Mouse (Mus musculus) heart, embryonic 13.5 days (tissue): ENCODE data around the gene Ntf3. TPM values are rescaled to one million over a fixed set of nuclear protein-coding genes. Genes with fewer than 3 reads are reported as not detected.

Experiments
- ATAC-seq: fragments of 200-750 bp; cut with Nextera tagmentation; 2 replicates; pipeline ENCODE4 v1.8.0; 2017; ENCODE audit warnings: moderate TSS enrichment; ENCODE audit not compliant: insufficient number of reproducible peaks, low FRiP score, low TSS enrichment; ENCODE audit errors: extremely low read depth
- H3K27ac ChIP-seq: fragments of 300-500 bp; sonication (generic); replicated peaks from 2 replicates; pipeline ENCODE4 v1.5.1; 2015; ENCODE audit warnings: moderate library complexity, mild to moderate bottlenecking, inconsistent platforms
- H3K27me3 ChIP-seq: fragments of 300-500 bp; sonication (generic); replicated peaks from 2 replicates; pipeline ENCODE4 v1.6.1; 2015; ENCODE audit warnings: mild to moderate bottlenecking, inconsistent platforms
- H3K36me3 ChIP-seq: fragments of 300-500 bp; sonication (generic); 2 replicates; pipeline ENCODE4 v1.6.1; 2015; ENCODE audit warnings: mild to moderate bottlenecking, inconsistent platforms
- H3K4me1 ChIP-seq: fragments of 300-500 bp; sonication (generic); 2 replicates; pipeline ENCODE4 v1.6.1; 2015; ENCODE audit warnings: inconsistent platforms
- H3K4me2 ChIP-seq: fragments of 300-500 bp; sonication (generic); 2 replicates; pipeline ENCODE4 v1.6.1; 2015; ENCODE audit warnings: inconsistent platforms, mild to moderate bottlenecking, moderate library complexity
- H3K4me3 ChIP-seq: fragments of 300-500 bp; sonication (generic); 2 replicates; pipeline ENCODE4 v1.5.1; 2015; ENCODE audit warnings: moderate library complexity, mild to moderate bottlenecking, inconsistent platforms
- H3K9ac ChIP-seq: fragments of 300-500 bp; sonication (generic); 2 replicates; pipeline ENCODE4 v1.6.1; 2015; ENCODE audit warnings: inconsistent platforms, mild to moderate bottlenecking, moderate library complexity
- H3K9me3 ChIP-seq: fragments of 300-500 bp; sonication (generic); 2 replicates; pipeline ENCODE4 v1.6.1; 2016; ENCODE audit warnings: inconsistent platforms
- WGBS: fragments of 180-500 bp; shearing (Covaris S2); methylation state at CpG from one replicate; pipeline ENCODE4 v1.1.7; 2015; ENCODE audit warnings: mixed read lengths; 5-methylcytosine and 5-hydroxymethylcytosine counted together
- polyA plus RNA-seq: library from polyadenylated mRNA; unstranded; fragments of >200 nt; fragmentation: Nextera tagmentation; extraction: Ambion mirVana; gene quantifications from 2 replicates; pipeline ENCODE4 v1.2.1, GENCODE M21; 2015

Ntf3 gene
- polyA plus RNA-seq, 1 experiment from 2014 or later, result 7.4 TPM

DNA sequence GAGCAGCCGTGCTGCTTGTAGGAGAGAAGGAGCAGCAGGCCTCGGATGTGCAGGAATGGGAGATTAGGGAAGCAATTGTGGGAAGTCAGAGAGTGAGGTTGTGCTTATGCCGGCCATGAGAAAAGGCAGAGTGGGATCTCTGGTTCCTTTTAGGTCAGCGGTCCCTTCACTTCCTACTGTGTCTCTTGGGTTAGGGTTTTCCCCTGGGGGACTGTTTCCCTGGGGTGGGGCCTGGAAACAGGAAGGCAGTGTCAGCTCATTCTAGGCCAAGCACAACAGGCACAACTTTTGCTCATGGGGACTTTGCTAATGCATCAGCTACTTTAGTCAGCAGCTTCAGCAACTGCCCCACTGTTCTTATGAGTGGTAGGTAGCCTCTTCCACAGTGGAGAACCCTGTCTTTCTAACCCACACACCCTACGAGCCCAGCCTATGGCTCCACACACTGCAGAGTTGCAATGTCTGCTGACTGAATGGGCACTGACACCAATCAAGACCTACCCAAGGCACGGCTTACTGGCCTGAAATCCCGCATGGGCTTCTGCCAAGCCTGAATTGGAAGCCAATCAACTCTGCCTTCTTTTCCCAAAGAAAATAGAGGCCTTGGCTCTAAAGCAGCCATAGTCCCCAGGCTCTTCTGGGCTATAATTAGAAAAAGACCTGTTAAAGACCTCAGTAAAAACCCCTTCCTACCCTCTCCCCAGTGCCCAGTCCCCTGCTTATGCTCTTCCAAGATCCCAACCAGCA lies 60.5 kb downstream of the Ntf3 start:
- Histone ChIP-seq H3K4me3 (no peak overlapping the region), H3K27ac (peak overlapping the region; percentile 34; the same call in 1 of the 2 replicates), H3K4me1 (peaks cover 42% of the 10 kb centered on the region), H3K4me2 (no peak overlapping the region), H3K9ac (no peak overlapping the region), H3K9me3 (no peaks in the 10 kb centered on the region), H3K27me3 (no peaks in the 10 kb centered on the region), H3K36me3 (peaks cover 7% of the 10 kb centered on the region)
- no peak for ATAC-seq
- WGBS, result 64% methylated on average over 7 of the region's 7 CpGs

DNA sequence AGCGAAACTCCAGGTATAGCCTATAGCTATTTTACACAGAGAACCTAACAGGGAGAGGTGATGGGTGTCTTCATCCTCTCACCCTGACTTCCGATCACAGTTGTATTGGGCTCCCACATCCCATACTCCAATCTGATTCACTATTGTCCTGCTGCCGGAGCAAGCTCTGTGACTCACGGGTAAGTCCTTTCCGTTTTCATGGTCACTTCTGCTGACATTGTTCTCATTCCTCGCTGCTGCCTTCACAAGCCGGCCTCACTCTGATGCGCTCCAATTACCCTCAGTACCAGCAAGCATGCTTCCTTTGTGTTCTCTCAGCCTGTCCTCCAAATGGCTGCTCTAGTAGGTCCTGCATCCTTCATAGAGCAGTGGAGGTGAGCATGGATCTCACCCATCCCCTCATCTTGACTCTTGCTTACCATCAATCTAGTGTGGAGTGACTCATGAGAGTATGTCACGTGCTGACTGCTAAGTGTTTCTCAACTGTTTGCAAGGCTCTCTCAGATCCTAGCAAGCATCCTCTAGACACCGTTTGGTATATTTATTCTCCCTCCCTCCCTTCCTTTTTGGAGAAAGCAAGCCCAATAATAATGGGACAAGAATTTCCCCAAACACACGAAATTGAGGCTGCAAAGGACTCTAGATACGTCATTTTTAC lies 61.5 kb downstream of the Ntf3 start:
- 56% methylated on average over 12 of the region's 12 CpGs for WGBS
- peaks cover 42% of the 10 kb centered on the region for H3K4me1 ChIP-seq
- H3K4me3 ChIP-seq, result no peak overlapping the region
- H3K27ac ChIP-seq, result no peak overlapping the region; the same call in 1 of the 2 replicates
- H3K36me3 ChIP-seq, result peaks cover 15% of the 10 kb centered on the region
- no peaks in the 10 kb centered on the region for H3K27me3 ChIP-seq
- no peak overlapping the region for H3K4me2 ChIP-seq
- no peaks in the 10 kb centered on the region for H3K9me3 ChIP-seq
- no peak overlapping the region for H3K9ac ChIP-seq
- ATAC-seq, result no peak

- WGBS, result 65% methylated on average over 6 of the region's 6 CpGs
- Histone ChIP-seq H3K27me3 (no peaks in the 10 kb centered on the region), H3K27ac (no peak overlapping the region), H3K36me3 (peaks cover 18% of the 10 kb centered on the region), H3K4me2 (no peak overlapping the region), H3K4me3 (no peak overlapping the region), H3K4me1 (peaks cover 38% of the 10 kb centered on the region), H3K9me3 (no peaks in the 10 kb centered on the region), H3K9ac (no peak overlapping the region)
- ATAC-seq, result no peak
Measured at GRCm38 (mm10) chr6:126102571-126102970, 64.1 kb downstream of the Ntf3 start.

DNA sequence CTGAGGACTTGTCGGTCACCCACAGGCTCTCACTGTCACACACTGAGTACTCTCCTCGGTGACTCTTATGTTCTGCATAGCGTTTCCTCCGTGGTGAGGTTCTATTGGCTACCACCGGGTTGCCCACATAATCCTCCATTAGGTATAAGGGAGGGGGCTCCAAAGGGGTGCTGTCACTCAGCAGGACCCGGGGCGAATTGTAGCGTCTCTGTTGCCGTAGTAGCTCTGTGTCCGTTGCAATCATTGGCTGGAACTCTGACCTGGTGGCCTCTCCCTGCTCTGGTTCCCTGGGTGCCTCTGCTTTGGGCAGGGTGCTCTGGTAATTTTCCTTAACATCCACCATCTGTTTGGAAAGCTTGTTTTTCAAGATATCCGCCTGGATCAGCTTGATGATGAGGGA lies 64.7 kb downstream of the Ntf3 start:
- Histone ChIP-seq H3K4me1 (peaks cover 33% of the 10 kb centered on the region), H3K4me2 (no peak overlapping the region), H3K27ac (no peak overlapping the region), H3K36me3 (peaks cover 18% of the 10 kb centered on the region), H3K9ac (no peak overlapping the region), H3K27me3 (no peaks in the 10 kb centered on the region), H3K9me3 (no peaks in the 10 kb centered on the region), H3K4me3 (no peak overlapping the region)
- ATAC-seq, result no peak
- WGBS, result 90% methylated on average over 11 of the region's 11 CpGs

- 92% methylated on average over 1 of the region's 1 CpGs for WGBS
- no peak for ATAC-seq
- Histone ChIP-seq H3K4me2 (no peak overlapping the region), H3K36me3 (peaks cover 18% of the 10 kb centered on the region), H3K4me3 (no peak overlapping the region), H3K9ac (no peak overlapping the region), H3K27me3 (no peaks in the 10 kb centered on the region), H3K27ac (no peak overlapping the region), H3K4me1 (peaks cover 33% of the 10 kb centered on the region), H3K9me3 (no peaks in the 10 kb centered on the region)
Measured at GRCm38 (mm10) chr6:126100579-126100978, 66.1 kb downstream of the Ntf3 start.

GRCm38 (mm10) chr6:126097471-126097870 lies 69.2 kb downstream of the Ntf3 start:
- Histone ChIP-seq H3K4me2 (no peak overlapping the region), H3K4me1 (peaks cover 27% of the 10 kb centered on the region), H3K27me3 (no peaks in the 10 kb centered on the region), H3K4me3 (no peak overlapping the region), H3K27ac (0 out of 2 replicates have a peak overlapping the region, but pooled peaks have one; percentile 90), H3K9me3 (no peaks in the 10 kb centered on the region), H3K36me3 (peaks cover 18% of the 10 kb centered on the region), H3K9ac (no peak overlapping the region)
- WGBS, result 73% methylated on average over 5 of the region's 5 CpGs
- ATAC-seq, result no peak

DNA sequence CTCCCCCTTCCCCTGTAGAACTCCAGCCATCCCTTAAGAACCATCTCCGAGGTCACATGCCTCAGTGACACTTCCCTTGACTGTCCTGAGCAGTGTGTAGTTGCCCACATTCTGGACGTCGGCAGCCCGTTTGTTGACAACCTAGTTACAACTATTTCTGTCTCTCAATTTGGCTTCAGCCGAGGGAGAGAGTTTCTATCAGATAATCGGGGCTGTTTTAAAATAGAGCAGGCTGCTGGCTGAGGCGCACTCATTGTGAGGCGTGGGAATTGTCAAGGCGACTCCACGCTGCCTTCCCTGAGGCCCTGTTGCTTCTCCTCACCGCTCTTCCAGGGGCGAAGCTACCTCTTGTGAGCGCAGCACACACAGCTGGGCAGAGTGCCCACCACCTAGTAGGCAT lies 70.6 kb downstream of the Ntf3 start:
- Histone ChIP-seq H3K4me2 (peak overlapping the region; percentile 33; the same call in 1 of the 2 replicates), H3K4me1 (peaks cover 27% of the 10 kb centered on the region), H3K27ac (peak overlapping the region; percentile 90), H3K9ac (0 out of 2 replicates have a peak overlapping the region, but pooled peaks have one; percentile 11), H3K9me3 (no peaks in the 10 kb centered on the region), H3K4me3 (no peak overlapping the region), H3K27me3 (no peaks in the 10 kb centered on the region), H3K36me3 (peaks cover 9% of the 10 kb centered on the region)
- ATAC-seq, result no peak
- WGBS, result 21% methylated on average over 13 of the region's 13 CpGs

DNA sequence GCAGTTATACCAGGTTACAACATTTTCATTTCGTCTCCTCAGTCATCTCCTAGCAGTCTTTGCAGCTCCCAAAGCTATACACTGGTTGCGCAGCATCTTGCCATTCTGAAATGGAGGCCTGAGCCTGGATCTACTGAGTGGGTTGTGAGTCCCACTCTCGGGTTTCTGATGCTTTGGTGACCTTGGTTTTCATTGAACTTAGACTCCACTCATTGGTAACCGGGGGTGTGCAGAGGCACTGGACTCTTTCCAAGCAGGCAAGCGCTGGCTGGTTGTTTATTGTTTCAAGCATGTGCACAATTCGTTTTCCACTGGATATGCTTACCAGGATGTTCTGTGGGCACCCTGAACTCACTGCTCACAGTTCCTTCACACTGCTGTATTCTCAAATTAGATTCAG lies 71.7 kb downstream of the Ntf3 start:
- H3K4me3 ChIP-seq, result no peak overlapping the region
- H3K27me3 ChIP-seq, result no peaks in the 10 kb centered on the region
- peak overlapping the region; percentile 90 for H3K27ac ChIP-seq
- ATAC-seq, result no peak
- WGBS, result 70% methylated on average over 6 of the region's 6 CpGs
- no peak overlapping the region for H3K9ac ChIP-seq
- H3K36me3 ChIP-seq, result peaks cover 2% of the 10 kb centered on the region
- peaks cover 27% of the 10 kb centered on the region for H3K4me1 ChIP-seq
- no peak overlapping the region for H3K4me2 ChIP-seq
- no peaks in the 10 kb centered on the region for H3K9me3 ChIP-seq

DNA sequence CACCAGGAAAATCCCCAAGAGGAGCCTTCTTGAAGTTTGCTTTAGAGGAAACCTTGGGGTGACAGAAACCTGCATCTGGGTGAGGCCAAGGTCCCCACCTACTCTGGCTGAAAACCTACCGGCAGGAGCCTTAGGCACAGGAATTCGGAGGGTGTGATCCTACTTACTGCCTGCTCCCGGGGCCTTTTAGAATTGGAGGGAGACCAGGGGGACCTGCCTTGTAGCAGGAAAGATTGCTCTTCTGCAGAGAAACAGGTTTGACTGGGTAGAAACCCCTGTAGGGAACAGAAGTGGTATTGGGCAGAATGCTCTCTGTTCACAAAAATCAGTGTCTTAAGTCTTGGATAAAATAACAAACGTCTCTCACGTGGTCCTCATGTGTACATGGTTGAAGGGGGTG lies 74.7 kb downstream of the Ntf3 start:
- H3K9me3 ChIP-seq, result no peaks in the 10 kb centered on the region
- no peak overlapping the region for H3K9ac ChIP-seq
- no peak overlapping the region for H3K27ac ChIP-seq
- H3K4me1 ChIP-seq, result peaks cover 26% of the 10 kb centered on the region
- WGBS, result 45% methylated on average over 5 of the region's 5 CpGs
- H3K4me2 ChIP-seq, result no peak overlapping the region
- no peak for ATAC-seq
- no peaks in the 10 kb centered on the region for H3K27me3 ChIP-seq
- no peak overlapping the region for H3K4me3 ChIP-seq
- H3K36me3 ChIP-seq, result no peaks in the 10 kb centered on the region

GRCm38 (mm10) chr6:126090063-126090462 lies 76.6 kb downstream of the Ntf3 start:
- 54% methylated on average over 1 of the region's 1 CpGs for WGBS
- H3K4me1 ChIP-seq, result peaks cover 7% of the 10 kb centered on the region
- no peaks in the 10 kb centered on the region for H3K9me3 ChIP-seq
- H3K36me3 ChIP-seq, result no peaks in the 10 kb centered on the region
- ATAC-seq, result no peak
- H3K27me3 ChIP-seq, result no peaks in the 10 kb centered on the region
- no peak overlapping the region for H3K4me3 ChIP-seq
- H3K4me2 ChIP-seq, result no peak overlapping the region
- no peak overlapping the region for H3K27ac ChIP-seq
- no peak overlapping the region for H3K9ac ChIP-seq

- Histone ChIP-seq H3K27me3 (no peaks in the 10 kb centered on the region), H3K27ac (no peak overlapping the region), H3K4me3 (no peak overlapping the region), H3K4me2 (no peak overlapping the region), H3K9me3 (no peaks in the 10 kb centered on the region), H3K9ac (no peak overlapping the region), H3K36me3 (no peaks in the 10 kb centered on the region), H3K4me1 (no peaks in the 10 kb centered on the region)
- ATAC-seq, result no peak
- 84% methylated on average over 12 of the region's 12 CpGs for WGBS
Measured at GRCm38 (mm10) chr6:126088489-126089265, 78.0 kb downstream of the Ntf3 start.
